Mouse (Mus musculus): ENCODE measurements at regions not wholly inside any gene's neighbourhood (a gene's known extent, or its start where the extent isn't known, plus 50 kb on each side); places are given as distances from the start of the nearest gene placed in this dataset.
A peak's percentile ranks its signal among the peaks of the same experiment; 100 is the strongest.

DNA sequence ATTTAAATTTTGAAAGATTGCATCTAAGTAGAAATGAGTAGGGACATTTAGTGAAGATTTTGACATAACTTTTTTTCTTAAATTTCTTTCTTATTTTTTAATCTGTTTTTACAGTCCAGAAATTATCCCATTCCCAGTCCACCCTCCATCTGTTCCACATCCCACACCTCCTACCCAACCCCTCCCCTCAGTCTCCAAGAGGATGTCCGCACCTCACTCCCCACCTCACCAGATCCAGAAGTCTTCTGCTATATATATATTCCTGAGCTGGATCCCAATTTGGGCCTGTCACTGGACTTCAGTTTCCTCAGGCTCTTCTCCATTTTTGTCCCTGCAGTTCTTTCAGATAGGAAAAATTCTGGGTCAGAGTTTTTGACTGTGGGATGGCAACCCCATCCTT, 3879.6 kb upstream of the Gm7489 start:
- DNase-seq (no peak), ATAC-seq (ENCODE audit: low FRiP score, low TSS enrichment) (no peak)
- WGBS, result 97% methylated on average over 1 of the region's 1 CpGs
- Histone ChIP-seq H3K4me2 (ENCODE audit: low read length) (no peak overlapping the region), H3K27me3 (ENCODE audit: control insufficient read depth, insufficient read depth, low read length) (no peaks in the 10 kb centered on the region), H3K9ac (replicated peaks; ENCODE audit: low read length) (no peak overlapping the region), H3K4me3 (replicated peaks; ENCODE audit: low read depth, low read length) (no peak overlapping the region), H3K36me3 (ENCODE audit: control insufficient read depth, insufficient read depth, low read length) (no peaks in the 10 kb centered on the region), H3K9me3 (ENCODE audit: control insufficient read depth, low read length) (no peaks in the 10 kb centered on the region), H3K4me1 (ENCODE audit: control insufficient read depth, insufficient read depth, low read length) (no peaks in the 10 kb centered on the region), H3K27ac (replicated peaks; ENCODE audit: low read depth, low read length) (no peak overlapping the region)

DNA sequence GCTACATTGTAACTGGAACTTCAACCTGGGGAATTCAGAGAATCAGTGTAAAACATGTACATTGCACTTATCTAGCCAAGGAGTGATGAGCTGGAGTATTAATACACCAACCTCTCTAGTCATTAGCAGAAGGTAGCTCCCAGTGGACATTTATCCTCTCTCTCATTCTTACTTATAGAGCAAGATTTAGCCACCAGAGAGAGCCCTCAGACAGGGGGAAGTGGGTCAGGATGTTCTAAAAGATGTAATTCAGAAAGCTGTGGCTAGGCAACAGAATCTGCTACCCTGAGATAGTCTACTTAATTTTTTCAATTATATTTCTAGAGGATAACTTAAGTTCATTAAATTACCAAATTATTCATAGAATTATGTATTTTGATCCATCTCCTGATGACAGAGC, 3838.1 kb upstream of the Gm7489 start:
- Histone ChIP-seq H3K36me3 (ENCODE audit: control insufficient read depth, insufficient read depth, low read length) (no peaks in the 10 kb centered on the region), H3K4me3 (replicated peaks; ENCODE audit: low read depth, low read length) (no peak overlapping the region), H3K27me3 (ENCODE audit: control insufficient read depth, insufficient read depth, low read length) (no peaks in the 10 kb centered on the region), H3K4me2 (ENCODE audit: low read length) (no peak overlapping the region), H3K27ac (replicated peaks; ENCODE audit: low read depth, low read length) (no peak overlapping the region), H3K9ac (replicated peaks; ENCODE audit: low read length) (no peak overlapping the region), H3K4me1 (ENCODE audit: control insufficient read depth, insufficient read depth, low read length) (no peaks in the 10 kb centered on the region), H3K9me3 (ENCODE audit: control insufficient read depth, low read length) (no peaks in the 10 kb centered on the region)
- ATAC-seq (ENCODE audit: low FRiP score, low TSS enrichment), result no peak
- DNase-seq, result no peak

DNA sequence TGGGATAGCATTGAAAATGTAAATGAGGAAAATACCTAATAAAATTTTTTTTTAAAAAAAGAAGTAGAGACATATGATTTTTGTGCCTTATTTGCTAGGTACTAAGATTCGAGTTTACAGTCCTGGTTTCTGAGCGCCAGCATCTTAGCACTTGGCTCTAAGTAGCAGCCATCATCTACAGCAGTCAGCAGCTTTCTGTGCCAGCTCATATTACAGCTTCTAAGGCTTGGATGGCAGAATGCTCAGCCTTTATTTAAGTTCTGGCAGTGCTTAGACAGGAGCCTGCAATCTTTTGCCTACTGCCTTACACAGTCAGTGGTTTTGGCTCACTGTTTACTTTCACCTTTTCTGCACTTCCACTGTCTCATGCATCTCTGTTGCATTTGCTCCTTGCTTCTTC, 3831.2 kb upstream of the Gm7489 start:
- Histone ChIP-seq H3K9me3 (ENCODE audit: control insufficient read depth, low read length) (no peaks in the 10 kb centered on the region), H3K27ac (replicated peaks; ENCODE audit: low read depth, low read length) (no peak overlapping the region), H3K9ac (replicated peaks; ENCODE audit: low read length) (no peak overlapping the region), H3K4me2 (ENCODE audit: low read length) (no peak overlapping the region), H3K4me1 (ENCODE audit: control insufficient read depth, insufficient read depth, low read length) (no peaks in the 10 kb centered on the region), H3K27me3 (ENCODE audit: control insufficient read depth, insufficient read depth, low read length) (no peaks in the 10 kb centered on the region), H3K4me3 (replicated peaks; ENCODE audit: low read depth, low read length) (no peak overlapping the region), H3K36me3 (ENCODE audit: control insufficient read depth, insufficient read depth, low read length) (no peaks in the 10 kb centered on the region)
- 90% methylated on average over 2 of the region's 2 CpGs for WGBS
- no peak for ATAC-seq (ENCODE audit: low FRiP score, low TSS enrichment)
- DNase-seq, result no peak

DNA sequence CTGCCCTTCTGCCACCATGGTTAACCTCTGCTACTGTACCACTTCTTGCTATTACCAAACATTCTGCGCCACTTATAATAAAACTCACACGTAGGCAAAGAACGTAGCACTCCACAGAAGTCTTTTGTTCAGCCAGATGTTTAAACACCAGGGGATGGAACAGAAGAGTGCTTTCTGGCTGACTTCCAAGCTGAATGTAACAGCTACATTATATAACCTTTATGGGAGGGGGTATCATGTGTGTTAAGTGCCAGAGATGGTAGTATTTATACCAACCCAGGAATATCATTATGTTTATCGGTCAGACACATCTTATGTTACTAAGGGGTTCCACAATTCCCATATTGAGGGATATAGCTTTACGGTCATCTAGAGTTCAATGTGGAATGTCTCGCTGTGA, 3830.8 kb upstream of the Gm7489 start:
- WGBS, result 92% methylated on average over 6 of the region's 6 CpGs
- DNase-seq, result no peak
- no peak overlapping the region for H3K4me3 ChIP-seq (replicated peaks; ENCODE audit: low read depth, low read length)
- H3K4me1 ChIP-seq (ENCODE audit: control insufficient read depth, insufficient read depth, low read length), result no peaks in the 10 kb centered on the region
- H3K27ac ChIP-seq (replicated peaks; ENCODE audit: low read depth, low read length), result no peak overlapping the region
- H3K4me2 ChIP-seq (ENCODE audit: low read length), result no peak overlapping the region
- no peak overlapping the region for H3K9ac ChIP-seq (replicated peaks; ENCODE audit: low read length)
- H3K36me3 ChIP-seq (ENCODE audit: control insufficient read depth, insufficient read depth, low read length), result no peaks in the 10 kb centered on the region
- no peaks in the 10 kb centered on the region for H3K9me3 ChIP-seq (ENCODE audit: control insufficient read depth, low read length)
- ATAC-seq (ENCODE audit: low FRiP score, low TSS enrichment), result no peak
- no peaks in the 10 kb centered on the region for H3K27me3 ChIP-seq (ENCODE audit: control insufficient read depth, insufficient read depth, low read length)

DNA sequence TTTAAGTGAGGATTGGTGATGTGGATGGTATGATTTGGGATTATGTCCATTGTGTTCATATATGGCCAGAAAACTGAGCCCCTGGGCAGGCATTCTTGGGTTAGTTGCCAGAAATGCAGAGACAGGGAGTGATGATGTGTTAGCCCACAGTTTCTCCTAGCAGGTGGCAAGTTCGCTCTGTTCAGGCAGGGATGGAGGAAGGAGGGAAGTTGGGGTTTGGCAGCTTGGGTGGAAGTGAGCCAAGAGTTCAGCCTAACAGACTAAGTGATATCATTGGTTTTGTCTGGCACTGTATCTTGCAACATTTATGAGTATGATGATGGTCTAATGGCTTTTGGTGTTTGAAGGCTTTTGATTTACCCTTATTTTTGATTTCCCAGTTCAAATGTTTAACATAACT, 3806.5 kb upstream of the Gm7489 start:
- DNase-seq (no peak), ATAC-seq (ENCODE audit: low FRiP score, low TSS enrichment) (no peak)
- 96% methylated on average over 1 of the region's 1 CpGs for WGBS
- no peaks in the 10 kb centered on the region for H3K36me3 ChIP-seq (ENCODE audit: control insufficient read depth, insufficient read depth, low read length)
- no peaks in the 10 kb centered on the region for H3K9me3 ChIP-seq (ENCODE audit: control insufficient read depth, low read length)
- H3K4me1 ChIP-seq (ENCODE audit: control insufficient read depth, insufficient read depth, low read length), result no peaks in the 10 kb centered on the region
- H3K27me3 ChIP-seq (ENCODE audit: control insufficient read depth, insufficient read depth, low read length), result no peaks in the 10 kb centered on the region
- H3K4me3 ChIP-seq (replicated peaks; ENCODE audit: low read depth, low read length), result no peak overlapping the region
- H3K9ac ChIP-seq (replicated peaks; ENCODE audit: low read length), result no peak overlapping the region
- H3K27ac ChIP-seq (replicated peaks; ENCODE audit: low read depth, low read length), result no peak overlapping the region
- no peak overlapping the region for H3K4me2 ChIP-seq (ENCODE audit: low read length)

DNA sequence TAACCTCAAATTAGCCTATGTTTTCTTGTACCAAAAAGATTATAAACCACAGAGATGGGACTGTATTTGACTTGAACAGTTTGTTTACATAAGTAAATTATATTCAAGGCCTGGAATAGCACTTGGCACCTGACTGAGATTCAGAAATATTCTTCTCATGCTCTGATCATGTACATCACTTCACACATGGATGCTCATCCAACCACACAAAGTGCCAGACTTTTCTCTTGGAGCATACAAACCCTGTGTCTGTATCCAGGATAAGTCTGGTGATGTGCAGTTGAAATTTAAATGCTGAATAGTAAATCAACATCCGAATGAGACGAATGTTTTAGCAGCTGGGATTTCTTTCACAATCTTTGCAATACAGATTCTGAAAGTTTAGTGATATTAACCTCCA, 3802.3 kb upstream of the Gm7489 start:
- H3K27me3 ChIP-seq (ENCODE audit: control insufficient read depth, insufficient read depth, low read length), result no peaks in the 10 kb centered on the region
- H3K27ac ChIP-seq (replicated peaks; ENCODE audit: low read depth, low read length), result no peak overlapping the region
- no peak overlapping the region for H3K9ac ChIP-seq (replicated peaks; ENCODE audit: low read length)
- H3K4me2 ChIP-seq (ENCODE audit: low read length), result no peak overlapping the region
- ATAC-seq (ENCODE audit: low FRiP score, low TSS enrichment) (no peak), DNase-seq (no peak)
- H3K36me3 ChIP-seq (ENCODE audit: control insufficient read depth, insufficient read depth, low read length), result no peaks in the 10 kb centered on the region
- H3K9me3 ChIP-seq (ENCODE audit: control insufficient read depth, low read length), result no peaks in the 10 kb centered on the region
- no peaks in the 10 kb centered on the region for H3K4me1 ChIP-seq (ENCODE audit: control insufficient read depth, insufficient read depth, low read length)
- H3K4me3 ChIP-seq (replicated peaks; ENCODE audit: low read depth, low read length), result no peak overlapping the region
- 91% methylated on average over 2 of the region's 2 CpGs for WGBS

DNA sequence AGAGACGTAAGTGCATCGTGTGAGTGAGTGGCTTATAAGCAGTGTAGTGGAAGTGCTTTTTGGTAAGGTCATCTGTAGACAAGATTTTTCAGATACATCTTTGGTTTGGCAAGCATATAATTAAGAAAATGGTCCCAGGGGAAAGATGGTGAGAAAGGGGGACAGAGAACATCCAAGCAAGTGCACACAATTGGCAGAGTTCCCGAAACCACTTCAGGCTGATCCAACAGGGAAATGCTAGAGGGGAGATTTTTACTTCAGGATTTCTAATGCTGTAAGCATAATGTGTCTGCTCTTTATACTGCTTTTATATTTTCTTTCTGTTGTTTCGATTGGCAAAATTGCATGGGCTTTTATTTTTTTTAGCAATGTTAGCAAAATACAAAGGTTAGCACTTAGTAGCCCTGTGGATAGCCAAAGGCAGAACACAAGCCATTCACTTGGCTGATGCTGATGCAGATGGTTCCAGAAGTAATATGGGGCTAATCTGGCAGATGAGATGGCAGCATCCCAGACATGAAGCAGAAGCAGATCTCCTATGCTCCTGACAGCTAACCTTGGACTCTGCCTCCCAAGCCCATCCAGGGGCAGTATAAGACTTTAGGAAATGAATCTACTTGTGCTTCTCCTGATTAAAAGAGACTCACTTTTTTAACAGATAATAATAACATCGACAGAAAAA, 3782.0 kb upstream of the Gm7489 start:
- Histone ChIP-seq H3K27me3 (ENCODE audit: control insufficient read depth, insufficient read depth, low read length) (no peaks in the 10 kb centered on the region), H3K9me3 (ENCODE audit: control insufficient read depth, low read length) (no peaks in the 10 kb centered on the region), H3K4me3 (replicated peaks; ENCODE audit: low read depth, low read length) (no peak overlapping the region), H3K4me2 (ENCODE audit: low read length) (no peak overlapping the region), H3K27ac (replicated peaks; ENCODE audit: low read depth, low read length) (no peak overlapping the region), H3K9ac (replicated peaks; ENCODE audit: low read length) (no peak overlapping the region), H3K36me3 (ENCODE audit: control insufficient read depth, insufficient read depth, low read length) (no peaks in the 10 kb centered on the region), H3K4me1 (ENCODE audit: control insufficient read depth, insufficient read depth, low read length) (no peaks in the 10 kb centered on the region)
- DNase-seq (peak; percentile 58), ATAC-seq (ENCODE audit: low FRiP score, low TSS enrichment) (0 out of 2 replicates have a peak, but pooled peaks have one; percentile 24)
- WGBS, result 66% methylated on average over 5 of the region's 5 CpGs

DNA sequence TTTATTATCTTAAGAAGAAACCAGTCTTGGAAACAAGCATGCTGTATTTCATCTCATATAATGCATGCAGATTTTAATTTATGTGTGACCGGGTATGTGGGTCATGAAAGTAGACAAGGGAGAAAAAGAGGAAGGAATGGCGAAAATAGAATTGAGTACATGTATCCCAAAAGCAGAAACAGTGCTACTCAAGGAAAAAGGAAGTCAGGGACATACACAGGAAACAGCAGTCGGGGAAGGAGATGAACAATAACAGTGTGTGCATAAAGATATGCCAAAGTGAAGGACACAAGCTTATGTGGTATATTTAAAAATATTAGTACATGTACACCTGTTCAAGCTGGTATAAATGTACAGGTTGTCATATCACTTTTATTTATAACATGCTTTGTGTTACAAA, 3775.8 kb upstream of the Gm7489 start:
- ATAC-seq (ENCODE audit: low FRiP score, low TSS enrichment), result no peak

DNA sequence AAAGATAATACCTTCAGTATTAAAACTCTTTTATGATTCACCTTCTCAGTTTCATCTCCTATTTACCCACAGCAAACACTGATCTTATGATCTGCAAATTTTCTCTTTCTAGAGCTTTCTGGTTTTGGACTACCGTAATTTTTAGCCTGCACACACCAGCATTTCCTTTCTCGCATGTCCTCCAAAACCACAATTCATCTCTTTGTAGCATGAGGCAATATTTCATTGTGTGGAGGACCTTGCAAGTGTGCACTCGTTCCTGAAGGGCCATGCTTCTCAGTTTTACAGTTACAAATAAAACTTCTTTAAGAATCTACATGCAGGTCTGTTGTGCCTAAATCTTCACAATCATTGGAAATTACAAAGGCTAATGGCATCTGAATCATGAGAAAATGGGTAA, 3730.8 kb upstream of the Gm7489 start:
- WGBS, result 87% methylated on average over 3 of the region's 3 CpGs
- H3K9me3 ChIP-seq (ENCODE audit: control insufficient read depth, low read length), result no peaks in the 10 kb centered on the region
- ATAC-seq (ENCODE audit: low FRiP score, low TSS enrichment), result no peak
- H3K4me3 ChIP-seq (replicated peaks; ENCODE audit: low read depth, low read length), result no peak overlapping the region
- no peak overlapping the region for H3K27ac ChIP-seq (replicated peaks; ENCODE audit: low read depth, low read length)
- H3K27me3 ChIP-seq (ENCODE audit: control insufficient read depth, insufficient read depth, low read length), result no peaks in the 10 kb centered on the region
- no peak overlapping the region for H3K9ac ChIP-seq (replicated peaks; ENCODE audit: low read length)
- no peak for DNase-seq
- H3K4me1 ChIP-seq (ENCODE audit: control insufficient read depth, insufficient read depth, low read length), result no peaks in the 10 kb centered on the region
- H3K36me3 ChIP-seq (ENCODE audit: control insufficient read depth, insufficient read depth, low read length), result no peaks in the 10 kb centered on the region
- no peak overlapping the region for H3K4me2 ChIP-seq (ENCODE audit: low read length)

More for the DNA sequence above, 3775.8 kb upstream of the Gm7489 start:
- Histone ChIP-seq H3K27me3 (ENCODE audit: control insufficient read depth, insufficient read depth, low read length) (no peaks in the 10 kb centered on the region), H3K27ac (replicated peaks; ENCODE audit: low read depth, low read length) (no peak overlapping the region), H3K4me3 (replicated peaks; ENCODE audit: low read depth, low read length) (no peak overlapping the region), H3K36me3 (ENCODE audit: control insufficient read depth, insufficient read depth, low read length) (no peaks in the 10 kb centered on the region), H3K9ac (replicated peaks; ENCODE audit: low read length) (no peak overlapping the region), H3K4me1 (ENCODE audit: control insufficient read depth, insufficient read depth, low read length) (no peaks in the 10 kb centered on the region), H3K4me2 (ENCODE audit: low read length) (no peak overlapping the region), H3K9me3 (ENCODE audit: control insufficient read depth, low read length) (no peaks in the 10 kb centered on the region)
- DNase-seq, result no peak
- 88% methylated on average over 3 of the region's 3 CpGs for whole genome bisulfite sequencing
